Mouse (Mus musculus) limb, embryonic 13.5 days (tissue): ENCODE results near the gene Ubtd2. TPM values are rescaled to one million over a fixed set of nuclear protein-coding genes. Genes with fewer than 3 reads are reported as not detected.

Experiments
- ATAC-seq: fragments of 200-750 bp; cut with Nextera tagmentation; 2 replicates; pipeline ENCODE4 v1.8.0; 2017; ENCODE audit warnings: low read depth, moderate number of reproducible peaks, moderate TSS enrichment; ENCODE audit not compliant: low FRiP score
- H3K27ac ChIP-seq: fragments of 300-500 bp; sonication (generic); 2 replicates; pipeline ENCODE4 v1.5.1; 2015; ENCODE audit warnings: inconsistent platforms, mild to moderate bottlenecking, moderate library complexity
- H3K27me3 ChIP-seq: fragments of 300-500 bp; sonication (generic); 2 replicates; pipeline ENCODE4 v1.6.1; 2015; ENCODE audit warnings: mild to moderate bottlenecking, inconsistent platforms
- H3K36me3 ChIP-seq: fragments of 300-500 bp; sonication (generic); 2 replicates; pipeline ENCODE4 v1.6.1; 2015; ENCODE audit warnings: inconsistent platforms, mild to moderate bottlenecking, moderate library complexity
- H3K4me1 ChIP-seq: fragments of 300-500 bp; sonication (generic); 2 replicates; pipeline ENCODE4 v1.6.1; 2015; ENCODE audit warnings: inconsistent platforms
- H3K4me2 ChIP-seq: fragments of 300-500 bp; sonication (generic); replicated peaks from 2 replicates; pipeline ENCODE4 v1.6.1; 2015; ENCODE audit warnings: inconsistent platforms, mild to moderate bottlenecking, moderate library complexity
- H3K4me3 ChIP-seq: fragments of 300-500 bp; sonication (generic); 2 replicates; pipeline ENCODE4 v1.5.1; 2015; ENCODE audit warnings: moderate library complexity, mild to moderate bottlenecking, inconsistent platforms
- H3K9ac ChIP-seq: fragments of 300-500 bp; sonication (generic); 2 replicates; pipeline ENCODE4 v1.6.1; 2015; ENCODE audit warnings: mild to moderate bottlenecking, inconsistent platforms
- H3K9me3 ChIP-seq: fragments of 300-500 bp; sonication (generic); 2 replicates; pipeline ENCODE4 v1.6.1; 2016; ENCODE audit warnings: inconsistent platforms
- WGBS: fragments of 180-500 bp; shearing (Covaris S2); methylation state at CpG from one replicate; pipeline ENCODE4 v1.1.7; 2015; 5-methylcytosine and 5-hydroxymethylcytosine counted together
- polyA plus RNA-seq: library from polyadenylated mRNA; unstranded; fragments of >200 nt; fragmentation: Nextera tagmentation; extraction: Ambion mirVana; gene quantifications from 2 replicates; pipeline ENCODE4 v1.2.1, GENCODE M21; 2015

Gene Ubtd2
- polyA plus RNA-seq, 1 experiment from 2014 or later: 97.3 TPM

- 3% methylated on average over 33 of the region's 33 CpGs for WGBS
- H3K27me3 ChIP-seq: peaks cover 28% of the 10 kb centered on the region
- H3K9me3 ChIP-seq: no peaks in the 10 kb centered on the region
- peak within 1 kb of the TSS; percentile 99 for H3K4me2 ChIP-seq
- 0 out of 2 replicates have a peak, but pooled peaks cover 6% of the 10 kb centered on the region for H3K36me3 ChIP-seq
- no peak for ATAC-seq
- no peak within 1 kb of the TSS for H3K27ac ChIP-seq
- peak within 1 kb of the TSS; percentile 67 for H3K4me3 ChIP-seq
- H3K4me1 ChIP-seq: peaks cover 28% of the 10 kb centered on the region
- peak within 1 kb of the TSS; percentile 74 for H3K9ac ChIP-seq
Measured at GRCm38 (mm10) chr11:32531871-32532764, 76.9 kb downstream of the Ubtd2 start, which contains the start of gene Efcab9. Gene Efcab9, minus strand, starts transcription at chr11:32532081.

GRCm38 (mm10) chr11:32532765-32533481 is 77.8 kb downstream of the Ubtd2 start, which contains the start of gene Stk10:
Gene Stk10, plus strand, starts transcription at chr11:32533305.
- ATAC-seq: peak; percentile 96
- H3K27ac ChIP-seq: no peak within 1 kb of the TSS
- H3K4me3 ChIP-seq: peak within 1 kb of the TSS; percentile 67
- peaks cover 29% of the 10 kb centered on the region for H3K4me1 ChIP-seq
- H3K4me2 ChIP-seq: peak within 1 kb of the TSS; percentile 99
- under 1% methylated on average over 64 of the region's 82 CpGs for WGBS
- peak within 1 kb of the TSS; percentile 74 for H3K9ac ChIP-seq
- 0 out of 2 replicates have a peak, but pooled peaks cover 6% of the 10 kb centered on the region for H3K36me3 ChIP-seq
- H3K9me3 ChIP-seq: no peaks in the 10 kb centered on the region
- peaks cover 28% of the 10 kb centered on the region for H3K27me3 ChIP-seq

DNA sequence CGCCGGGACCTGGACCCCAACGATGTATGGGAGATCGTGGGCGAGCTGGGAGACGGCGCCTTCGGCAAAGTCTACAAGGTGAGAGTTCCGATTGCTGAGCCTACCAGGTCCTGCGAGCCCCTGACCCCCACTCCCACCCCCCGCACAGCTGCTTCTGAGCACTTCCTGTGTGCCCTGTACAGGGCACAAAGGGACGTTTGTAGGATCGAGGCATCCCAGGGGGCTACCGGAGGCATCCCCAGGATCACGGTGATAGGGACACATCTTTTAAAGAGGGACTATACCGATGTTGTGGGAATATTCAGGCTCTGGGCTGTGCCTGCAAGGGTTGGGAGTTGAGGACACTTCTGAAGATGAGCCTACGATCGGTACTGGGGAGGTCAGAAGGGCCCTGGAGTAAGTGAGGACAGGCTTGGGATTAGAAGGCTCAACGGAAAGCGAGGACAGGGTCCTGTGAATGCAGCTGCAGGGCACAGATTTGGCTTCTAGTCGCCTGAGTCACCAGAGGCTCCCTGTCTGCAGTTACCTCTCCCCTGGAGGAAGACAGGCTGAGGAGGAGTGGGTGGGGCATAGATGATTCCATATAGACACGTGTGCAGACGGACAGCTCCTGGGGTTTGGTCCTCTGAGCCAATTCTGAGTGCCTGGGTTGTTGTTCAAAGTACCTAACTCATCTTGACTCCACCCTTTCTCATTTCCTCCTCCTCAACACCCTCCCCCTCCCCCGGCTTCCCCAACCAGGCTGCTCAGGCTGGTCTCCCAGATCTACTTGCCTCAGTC is 78.5 kb downstream of the Ubtd2 start:
- Histone ChIP-seq H3K4me3 (peak overlapping the region; percentile 67), H3K4me1 (peaks cover 36% of the 10 kb centered on the region), H3K36me3 (no peaks in the 10 kb centered on the region), H3K4me2 (peak overlapping the region; percentile 99), H3K27ac (no peak overlapping the region), H3K9me3 (no peaks in the 10 kb centered on the region), H3K9ac (peak overlapping the region; percentile 74), H3K27me3 (peaks cover 28% of the 10 kb centered on the region)
- 1% methylated on average over 24 of the region's 24 CpGs for WGBS
- ATAC-seq: peak; percentile 20; the same call in 1 of the 2 replicates

- no peaks in the 10 kb centered on the region for H3K36me3 ChIP-seq
- H3K4me2 ChIP-seq: peak overlapping the region; percentile 99
- H3K9ac ChIP-seq: no peak overlapping the region
- 66% methylated on average over 7 of the region's 7 CpGs for WGBS
- peaks cover 41% of the 10 kb centered on the region for H3K4me1 ChIP-seq
- peaks cover 28% of the 10 kb centered on the region for H3K27me3 ChIP-seq
- no peak for ATAC-seq
- H3K4me3 ChIP-seq: peak overlapping the region; percentile 67
- no peak overlapping the region for H3K27ac ChIP-seq
- H3K9me3 ChIP-seq: no peaks in the 10 kb centered on the region
Measured at GRCm38 (mm10) chr11:32534453-32535075, 79.4 kb downstream of the Ubtd2 start.

- H3K4me3 ChIP-seq: no peak overlapping the region
- ATAC-seq: no peak
- no peak overlapping the region for H3K9ac ChIP-seq
- H3K4me2 ChIP-seq: no peak overlapping the region
- 92% methylated on average over 4 of the region's 4 CpGs for WGBS
- no peaks in the 10 kb centered on the region for H3K9me3 ChIP-seq
- no peaks in the 10 kb centered on the region for H3K36me3 ChIP-seq
- H3K4me1 ChIP-seq: peaks cover 41% of the 10 kb centered on the region
- H3K27me3 ChIP-seq: peaks cover 26% of the 10 kb centered on the region
- H3K27ac ChIP-seq: no peak overlapping the region
Measured at GRCm38 (mm10) chr11:32535646-32536045, 80.5 kb downstream of the Ubtd2 start.

- Histone ChIP-seq H3K9ac (no peak overlapping the region), H3K27me3 (peaks cover 13% of the 10 kb centered on the region), H3K4me2 (no peak overlapping the region), H3K9me3 (no peaks in the 10 kb centered on the region), H3K27ac (no peak overlapping the region), H3K4me1 (peaks cover 35% of the 10 kb centered on the region), H3K4me3 (no peak overlapping the region), H3K36me3 (no peaks in the 10 kb centered on the region)
- WGBS: 61% methylated on average over 7 of the region's 7 CpGs
- no peak for ATAC-seq
Measured at GRCm38 (mm10) chr11:32536954-32537353, 81.8 kb downstream of the Ubtd2 start.

- 74% methylated on average over 6 of the region's 6 CpGs for WGBS
- no peaks in the 10 kb centered on the region for H3K36me3 ChIP-seq
- H3K4me3 ChIP-seq: no peak overlapping the region
- H3K27ac ChIP-seq: no peak overlapping the region
- H3K4me1 ChIP-seq: peaks cover 37% of the 10 kb centered on the region
- no peak overlapping the region for H3K9ac ChIP-seq
- H3K27me3 ChIP-seq: peaks cover 12% of the 10 kb centered on the region; the same call in 1 of the 2 replicates
- no peak overlapping the region for H3K4me2 ChIP-seq
- no peak for ATAC-seq
- no peaks in the 10 kb centered on the region for H3K9me3 ChIP-seq
Measured at GRCm38 (mm10) chr11:32538435-32538834, 83.3 kb downstream of the Ubtd2 start.

DNA sequence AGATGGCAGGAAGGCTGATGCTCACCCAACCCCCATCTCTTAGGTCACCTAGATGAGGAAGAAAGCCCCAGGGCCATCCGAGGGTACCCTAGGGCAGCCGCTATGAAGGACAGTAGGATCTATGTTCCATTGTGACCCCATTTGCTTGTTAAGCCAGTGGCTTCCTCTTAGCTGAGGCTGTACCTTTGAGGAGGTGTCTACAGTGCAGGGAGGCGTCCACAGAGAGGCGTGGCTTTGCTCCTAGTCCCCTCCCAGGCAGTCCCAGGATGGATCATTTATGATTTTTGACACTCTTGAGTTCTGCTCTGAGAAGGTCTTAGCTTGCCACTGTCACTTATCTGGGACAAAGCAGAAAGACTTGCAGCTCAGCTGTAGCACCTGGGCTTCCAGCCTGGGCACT is 83.7 kb downstream of the Ubtd2 start:
- 81% methylated on average over 4 of the region's 4 CpGs for WGBS
- peaks cover 33% of the 10 kb centered on the region for H3K4me1 ChIP-seq
- H3K4me3 ChIP-seq: no peak overlapping the region
- no peak for ATAC-seq
- no peak overlapping the region for H3K9ac ChIP-seq
- H3K27ac ChIP-seq: no peak overlapping the region
- H3K36me3 ChIP-seq: no peaks in the 10 kb centered on the region
- H3K4me2 ChIP-seq: no peak overlapping the region
- H3K9me3 ChIP-seq: no peaks in the 10 kb centered on the region
- peaks cover 12% of the 10 kb centered on the region; the same call in 1 of the 2 replicates for H3K27me3 ChIP-seq

- Histone ChIP-seq H3K36me3 (no peaks in the 10 kb centered on the region), H3K4me2 (no peak overlapping the region), H3K9me3 (no peaks in the 10 kb centered on the region), H3K27me3 (peaks cover 7% of the 10 kb centered on the region; the same call in 1 of the 2 replicates), H3K4me3 (no peak overlapping the region), H3K27ac (no peak overlapping the region), H3K9ac (no peak overlapping the region), H3K4me1 (peaks cover 24% of the 10 kb centered on the region)
- WGBS: 87% methylated on average over 7 of the region's 7 CpGs
- ATAC-seq: no peak
Measured at GRCm38 (mm10) chr11:32539717-32540116, 84.5 kb downstream of the Ubtd2 start.

- Histone ChIP-seq H3K4me1 (peaks cover 22% of the 10 kb centered on the region), H3K4me3 (no peak overlapping the region), H3K27me3 (no peaks in the 10 kb centered on the region), H3K9ac (no peak overlapping the region), H3K27ac (no peak overlapping the region), H3K36me3 (no peaks in the 10 kb centered on the region), H3K4me2 (no peak overlapping the region), H3K9me3 (no peaks in the 10 kb centered on the region)
- WGBS: 83% methylated on average over 6 of the region's 6 CpGs
- ATAC-seq: no peak
Measured at GRCm38 (mm10) chr11:32540463-32540862, 85.3 kb downstream of the Ubtd2 start.

GRCm38 (mm10) chr11:32542181-32542580 is 87.0 kb downstream of the Ubtd2 start:
- H3K4me1 ChIP-seq: peaks cover 22% of the 10 kb centered on the region
- no peaks in the 10 kb centered on the region for H3K9me3 ChIP-seq
- no peak overlapping the region for H3K4me3 ChIP-seq
- H3K9ac ChIP-seq: no peak overlapping the region
- WGBS: 91% methylated on average over 4 of the region's 4 CpGs
- H3K36me3 ChIP-seq: no peaks in the 10 kb centered on the region
- H3K27ac ChIP-seq: no peak overlapping the region
- no peak overlapping the region for H3K4me2 ChIP-seq
- H3K27me3 ChIP-seq: no peaks in the 10 kb centered on the region
- no peak for ATAC-seq
